Mouse (Mus musculus) right cerebral cortex, postnatal 36 days (tissue): ENCODE results near the gene Fdps.
A peak's percentile ranks its signal among the peaks of the same experiment; 100 is the strongest.
"Not testable (repeated sequence)": the region's sequence is repeated elsewhere in the genome, so short reads cannot be mapped to it uniquely, and the experiment has no call there.

Source experiments
- DNase-seq, 2 experiments: peaks; one replicate each; pipeline ENCODE4 v3.0.0; 2022; ENCODE audit warnings: low spot score in 2 of 2, mixed read lengths in 1 of 2

Fdps gene

DNA sequence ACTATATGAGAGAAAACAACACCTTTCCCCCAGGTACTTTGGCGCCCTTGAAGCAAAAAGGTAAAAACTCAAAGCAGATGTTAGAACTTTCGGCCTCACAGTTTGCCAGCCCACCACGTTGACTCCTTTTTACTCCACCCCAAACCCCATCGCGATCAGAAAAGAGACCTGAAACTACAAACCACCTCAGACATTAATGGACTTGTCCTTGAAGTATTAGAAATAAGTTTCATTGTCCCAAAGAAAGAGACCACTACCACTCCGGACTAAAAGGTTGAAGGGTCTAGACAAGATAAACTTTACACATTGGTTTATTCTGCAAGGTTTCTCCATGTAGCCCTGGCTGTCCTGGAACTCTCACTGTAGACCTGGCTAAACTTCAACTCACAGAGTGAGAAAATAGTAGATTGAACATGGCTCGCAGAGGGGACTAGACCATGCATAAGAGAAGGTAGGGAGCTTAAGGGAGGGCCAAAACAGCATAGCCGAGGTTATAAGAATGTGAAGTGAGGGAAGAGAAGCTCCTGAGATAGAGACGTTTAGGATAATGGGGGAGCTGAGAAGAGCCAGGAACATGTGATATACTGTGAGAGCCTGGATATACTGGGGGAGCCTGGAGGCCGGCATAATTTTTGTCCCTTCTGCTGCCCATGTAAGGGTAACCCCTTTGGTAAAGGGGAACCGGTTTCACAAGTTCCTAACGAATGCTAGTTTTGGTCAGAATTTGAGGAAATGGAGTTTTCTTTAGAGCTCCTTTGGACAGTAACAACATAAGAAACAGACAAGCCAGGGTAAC, 934 bp upstream of the Fdps start:
- no peak for DNase-seq

DNA sequence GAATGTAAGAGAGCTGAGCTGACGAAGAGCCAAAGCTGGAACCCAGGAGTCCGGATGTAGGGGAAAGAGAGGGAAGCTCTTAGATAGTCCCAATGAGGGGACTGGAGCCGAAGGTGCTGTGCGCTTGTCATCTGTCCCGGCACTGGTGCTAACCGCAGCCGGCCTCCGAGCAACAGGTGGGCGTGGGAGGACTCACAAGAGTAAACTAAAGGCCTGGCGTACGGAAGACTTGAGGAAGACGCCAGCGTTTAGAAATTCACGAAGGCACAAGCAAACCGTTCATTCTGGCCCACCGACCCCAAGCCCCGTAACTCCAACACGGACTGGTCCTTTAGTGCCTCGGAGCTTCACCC, 324 bp downstream of the Fdps start:
- DNase-seq, result no peak

DNA sequence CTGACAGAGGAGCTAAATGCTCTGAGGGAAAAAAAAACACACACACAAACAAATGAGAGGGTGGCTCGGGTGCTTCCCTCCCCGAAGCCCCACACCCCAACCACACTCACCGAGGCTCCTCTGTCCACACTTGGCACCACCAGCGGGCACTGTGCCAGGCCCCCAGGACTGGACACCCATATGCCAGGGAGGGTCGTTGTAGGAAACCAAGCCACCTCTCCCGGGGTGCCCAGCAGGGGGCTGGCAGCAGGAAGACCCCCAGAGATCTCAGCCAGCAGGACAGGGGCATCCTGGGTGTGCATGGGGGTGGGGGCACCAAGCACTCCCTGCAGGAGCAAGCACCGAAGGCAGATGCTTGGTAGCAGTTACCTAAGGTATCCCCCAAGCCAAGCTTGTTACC, 948 bp downstream of the Fdps start, which contains the start of gene Gm43738:
Gene Gm43738 (minus strand): TSS at position 289 of the 400 bp plus-strand sequence.
- DNase-seq, result no peak

DNA sequence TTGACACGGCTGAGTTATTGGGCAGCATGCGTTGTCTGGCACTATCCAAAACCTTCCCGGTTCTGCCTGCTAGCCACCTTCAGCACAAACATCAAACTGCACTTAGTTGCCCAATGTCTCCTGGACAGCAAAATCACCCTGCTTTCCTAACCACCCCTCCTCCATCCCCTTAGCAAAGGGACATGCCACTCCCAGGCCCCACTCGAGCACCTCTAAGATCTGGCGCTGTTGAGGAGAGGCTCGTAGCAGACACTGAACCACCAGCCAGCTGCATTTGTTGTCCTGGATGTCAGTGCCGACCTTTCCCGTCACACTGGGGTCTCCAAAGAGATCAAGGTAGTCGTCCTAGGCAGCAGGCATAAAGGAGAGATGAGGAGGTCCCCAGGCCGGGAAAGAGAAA, 7.7 kb downstream of the Fdps start:
- no peak for DNase-seq

DNA sequence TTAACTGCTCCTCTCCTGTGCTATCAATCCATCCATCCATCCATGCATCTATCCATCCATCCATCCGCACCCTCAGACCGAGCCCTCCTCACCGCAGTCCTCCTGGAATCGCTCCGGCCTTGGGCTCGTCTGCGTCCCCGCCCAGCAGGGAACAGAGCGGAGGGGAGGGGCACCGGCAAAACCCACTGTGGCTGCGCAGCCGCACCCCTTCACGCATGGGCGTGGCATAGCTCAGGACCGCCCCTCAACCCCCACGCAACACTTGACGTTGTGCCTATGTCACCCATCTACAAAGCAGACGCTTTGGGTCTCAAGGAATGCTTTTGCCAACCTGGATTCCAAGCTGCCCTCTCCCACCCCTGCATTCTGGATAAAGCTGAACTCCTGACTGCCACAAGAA, 8.6 kb downstream of the Fdps start, which contains the start of gene Rusc1:
Gene Rusc1 (minus strand): TSS at position 137 of the 400 bp plus-strand sequence.
- peak; percentile 91 to 95 for DNase-seq

DNA sequence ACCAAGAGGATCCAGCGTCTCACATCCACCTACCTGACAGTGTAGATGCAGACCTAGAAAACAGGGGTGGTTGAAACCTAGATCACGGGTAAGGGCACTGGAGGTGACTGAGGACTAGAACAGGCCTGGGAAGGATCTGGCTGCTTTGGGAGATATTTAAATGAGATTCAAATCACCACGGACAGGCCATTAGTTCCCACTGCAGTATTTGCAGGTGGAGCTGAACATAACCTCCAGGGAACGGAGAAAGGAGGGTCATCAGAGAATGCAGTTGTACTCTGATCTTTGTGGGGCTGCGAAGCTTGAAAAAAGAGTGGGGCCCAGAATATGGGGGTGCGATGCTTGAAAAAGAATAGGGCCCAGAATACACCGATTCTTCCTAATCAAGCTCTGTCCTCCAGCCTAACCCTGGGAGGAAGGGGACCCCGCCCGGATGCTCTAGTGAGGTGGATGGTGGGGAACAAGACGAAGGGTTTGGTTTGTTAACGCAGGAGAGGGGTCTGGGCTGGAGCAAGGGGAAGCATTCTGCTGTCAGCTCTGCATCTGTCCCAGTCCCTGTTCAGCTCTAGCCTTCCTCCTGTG, 9.2 kb downstream of the Fdps start:
- DNase-seq, result no peak

DNA sequence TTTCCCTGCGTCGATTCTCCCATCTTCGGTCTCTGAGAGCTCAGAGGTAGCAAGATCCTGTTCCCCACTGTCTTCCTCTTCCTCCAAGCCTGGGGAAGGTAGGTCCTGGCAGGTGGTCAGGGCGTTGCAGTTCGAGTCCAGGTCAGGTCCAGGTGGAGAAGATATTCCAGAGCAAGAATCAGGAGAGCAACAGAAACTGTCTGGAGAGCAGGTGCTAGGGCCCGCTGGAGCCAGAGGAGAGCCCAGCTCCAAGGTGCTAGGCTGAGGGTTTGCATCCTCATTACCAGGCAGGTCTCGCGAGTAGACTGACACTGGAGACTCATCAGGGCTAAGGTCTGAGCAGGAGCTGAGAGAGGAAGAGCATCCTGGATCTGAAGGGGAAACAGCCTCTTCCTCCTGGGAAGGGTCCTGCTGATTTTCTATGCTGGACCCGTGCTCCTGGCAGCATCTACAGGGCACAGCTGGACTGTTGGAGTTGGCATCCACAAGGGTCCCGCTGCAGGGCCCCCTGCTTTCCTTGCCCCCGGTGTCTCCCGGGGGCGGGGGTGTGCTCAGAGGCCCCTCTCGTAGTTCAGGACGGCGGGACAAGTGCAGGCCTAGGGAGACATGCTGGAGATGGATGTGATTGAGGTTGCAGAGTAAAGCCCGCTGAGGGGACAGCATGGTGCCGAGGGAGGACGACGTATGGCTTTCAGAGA, 9.8 kb downstream of the Fdps start:
- no peak for DNase-seq

DNA sequence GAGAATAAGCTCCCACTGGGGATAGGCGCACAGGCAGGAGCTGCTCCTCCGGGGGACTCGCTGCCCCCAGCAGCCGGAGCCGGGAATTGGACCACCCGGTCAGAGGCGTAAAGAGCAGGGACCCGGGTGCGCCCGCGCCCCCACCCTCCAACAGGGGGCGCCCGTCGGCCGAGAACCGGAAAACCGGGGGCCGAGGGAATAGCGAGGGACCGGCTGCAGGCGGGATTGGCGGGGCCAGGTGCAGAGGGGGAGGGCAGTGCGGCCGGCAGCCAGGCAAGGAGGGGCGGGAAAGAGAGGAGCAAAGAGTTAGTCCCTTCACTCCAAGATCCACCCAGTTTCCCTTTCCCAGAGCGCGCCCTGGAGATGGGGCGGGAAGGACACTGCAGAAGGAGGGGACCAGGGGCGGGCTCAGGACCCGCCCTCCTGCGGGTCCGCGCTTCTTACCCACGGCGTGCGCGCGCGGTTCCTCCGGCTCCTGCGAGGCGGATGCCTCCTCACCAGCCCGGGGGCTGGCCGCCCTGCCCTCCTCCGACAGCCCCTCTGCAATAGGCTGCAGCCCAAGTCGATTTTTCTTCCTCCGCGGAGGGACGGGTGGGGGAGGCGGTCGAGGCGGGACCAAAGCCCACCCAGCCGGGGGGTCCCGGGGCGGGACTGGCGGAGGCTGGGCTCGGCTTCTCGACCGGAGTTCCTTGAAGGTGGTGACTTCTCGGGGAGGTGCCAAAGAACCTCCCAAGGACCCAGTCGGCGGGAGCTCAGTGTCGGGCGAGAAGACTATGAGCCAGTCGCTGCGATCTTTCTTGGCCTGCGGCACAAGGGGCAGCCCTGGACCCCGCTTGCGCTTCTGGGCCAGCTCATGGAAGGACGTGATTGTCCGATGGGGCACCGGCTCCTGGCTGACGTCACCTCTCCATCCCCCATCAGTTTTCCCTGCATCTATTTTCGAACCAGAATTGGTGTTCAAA, 10.8 kb downstream of the Fdps start:
- peak; percentile 69 to 71 for DNase-seq

DNA sequence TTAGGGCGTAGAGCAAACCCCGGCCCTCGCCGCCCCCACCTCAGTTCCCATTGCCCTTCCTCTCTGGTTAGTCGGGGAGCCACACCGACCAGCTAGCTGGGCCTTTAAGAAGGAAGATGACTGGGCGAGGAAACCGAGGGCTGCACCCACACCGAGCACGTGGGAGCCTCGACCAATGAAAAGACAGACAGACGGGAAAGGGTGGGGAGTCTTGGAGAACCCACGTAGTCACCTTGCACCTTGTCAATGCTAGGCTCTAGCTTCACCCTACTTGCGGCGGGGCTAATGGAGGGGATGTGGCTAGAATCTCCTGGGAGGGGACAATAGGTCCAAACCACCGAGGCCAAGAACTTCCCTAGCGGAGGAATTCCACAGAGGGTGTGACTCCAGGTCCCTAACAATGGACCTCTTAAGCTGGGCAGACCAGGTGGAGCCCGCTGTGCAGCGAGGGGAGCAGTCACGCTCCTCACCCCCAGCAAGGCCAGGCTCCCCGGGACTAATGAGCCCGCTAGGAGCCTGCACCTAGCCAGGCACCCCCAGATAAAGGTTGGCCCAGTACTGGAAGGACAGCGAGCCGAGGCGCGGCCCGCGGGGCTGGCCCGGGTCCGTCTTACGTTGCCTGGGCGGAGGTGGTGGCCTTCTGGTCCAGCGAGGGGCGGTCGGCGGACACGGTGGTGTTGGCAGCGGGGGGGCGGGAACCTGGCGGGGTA, 11.7 kb downstream of the Fdps start:
- peak; percentile 85 to 91 for DNase-seq

DNA sequence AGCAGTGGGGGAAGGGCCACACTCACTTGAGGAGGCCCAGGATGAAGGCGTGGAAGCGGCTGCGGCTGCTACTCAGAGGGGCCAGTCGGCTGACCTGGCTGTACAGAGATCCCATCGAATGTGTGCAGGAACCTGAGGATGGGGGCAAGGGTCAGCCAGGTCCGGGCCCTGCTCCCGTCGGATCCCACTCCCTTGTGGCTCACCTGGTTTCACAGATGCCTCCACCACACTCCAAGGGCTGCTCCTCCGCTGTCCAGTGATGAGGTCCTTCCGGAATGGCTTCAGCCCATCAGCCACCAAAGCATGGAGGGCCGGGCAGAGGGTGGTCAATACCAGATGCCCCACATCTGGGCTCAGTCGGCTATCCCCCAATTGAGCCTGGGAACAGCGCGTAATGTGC, 12.8 kb downstream of the Fdps start:
- DNase-seq, result no peak

DNA sequence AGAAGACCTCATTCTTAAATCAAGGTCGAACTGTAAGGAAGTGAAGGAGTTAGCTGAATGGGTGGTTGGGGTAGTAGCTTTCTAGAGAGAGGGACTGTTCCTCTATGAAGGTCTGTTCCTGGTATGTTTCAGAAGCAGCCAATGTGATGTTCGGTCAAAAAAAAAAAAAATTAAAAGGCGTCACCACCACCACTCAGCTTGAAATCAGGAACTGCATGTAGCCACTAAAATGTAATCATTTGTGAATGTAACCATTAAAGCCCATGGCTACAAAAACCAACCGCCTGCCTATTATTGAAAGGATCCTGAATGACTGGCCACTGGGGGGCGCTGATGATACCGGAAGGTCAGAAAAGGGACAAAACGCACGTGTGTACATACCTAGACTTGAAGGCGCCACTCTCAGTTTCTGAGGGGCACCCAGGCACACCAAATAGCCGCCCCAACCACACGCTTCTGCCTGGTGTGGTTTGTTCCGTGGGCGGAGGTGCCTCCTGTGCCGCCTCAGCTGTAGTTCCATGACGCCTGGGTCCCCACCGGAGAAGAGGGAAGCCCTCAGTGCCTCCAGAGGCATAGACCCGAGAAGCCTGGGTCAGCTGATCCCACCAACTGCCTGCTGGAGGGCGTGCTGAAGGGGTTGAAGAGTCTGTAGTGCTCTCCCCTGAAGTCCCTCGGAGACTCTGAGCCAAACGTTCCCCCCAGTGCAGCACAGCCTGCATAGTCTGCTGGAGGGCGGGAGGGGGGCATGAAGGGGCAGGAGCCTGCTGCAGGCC, 14.2 kb downstream of the Fdps start:
- peak; percentile 56 to 59 for DNase-seq

DNA sequence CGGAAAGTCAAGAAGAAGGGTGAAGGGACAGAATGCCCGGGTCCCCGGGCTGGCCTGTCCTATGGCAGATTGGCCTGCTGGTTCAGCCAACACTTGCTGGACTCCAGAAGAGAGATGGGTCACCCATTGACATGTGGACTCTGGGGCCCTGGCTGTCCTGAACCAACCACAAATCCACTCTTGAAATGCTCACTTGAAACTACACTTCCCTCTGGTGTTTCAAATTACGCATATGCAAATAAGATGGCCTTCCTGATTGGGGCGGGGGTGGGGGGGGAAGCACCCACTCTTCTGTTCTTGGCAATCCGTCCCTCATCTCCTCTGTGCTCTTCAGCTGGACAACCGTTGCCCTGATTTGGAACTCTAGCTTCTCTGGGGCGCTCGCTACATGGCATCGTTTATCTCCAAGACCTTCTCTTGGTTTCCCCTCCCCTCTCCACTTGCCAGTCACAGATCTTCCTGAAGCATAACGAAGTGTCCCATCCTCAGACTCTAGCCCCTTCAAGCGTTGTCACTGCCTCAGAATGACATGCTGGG, 17.0 kb downstream of the Fdps start:
- no peak for DNase-seq

DNA sequence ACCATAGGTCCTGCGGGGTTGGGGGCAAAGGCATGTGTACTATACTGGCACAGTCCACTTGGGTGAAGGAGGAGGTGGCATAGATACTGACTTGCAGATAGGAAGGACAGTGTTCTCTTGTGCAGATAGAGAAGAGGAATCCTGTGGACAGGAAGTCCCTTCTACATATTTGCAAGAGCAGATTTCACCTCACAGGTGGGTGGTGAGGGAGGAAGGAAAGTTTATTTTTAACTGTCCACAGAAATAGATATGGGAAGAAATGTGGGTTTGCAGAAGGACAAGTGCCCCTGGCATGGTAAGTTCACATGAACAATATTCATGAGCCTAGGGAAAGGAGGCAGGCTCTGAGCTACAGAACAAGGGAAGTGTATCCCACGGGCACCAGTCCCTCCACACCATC, 17.6 kb downstream of the Fdps start:
- DNase-seq, result peak in 1 of 2 experiments; percentile 41

DNA sequence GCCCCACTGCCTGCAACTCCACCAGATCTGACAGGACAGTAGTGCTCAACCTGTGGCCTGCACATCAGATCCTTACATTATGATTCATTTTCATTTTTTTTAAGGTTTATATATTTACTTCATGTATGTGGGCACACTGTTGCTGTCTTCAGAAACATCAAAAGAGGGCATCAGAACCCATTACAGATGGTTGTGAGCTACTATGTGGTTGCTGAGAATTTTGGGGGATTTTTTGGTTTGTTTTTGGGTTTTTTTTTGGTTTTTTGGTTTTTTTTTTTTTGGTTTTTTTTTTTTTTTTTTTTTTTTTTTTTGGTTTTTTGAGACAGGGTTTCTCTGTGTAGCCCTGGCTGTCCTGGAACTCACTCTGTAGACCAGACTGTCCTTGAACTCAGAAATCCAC, 19.5 kb downstream of the Fdps start:
- DNase-seq, result not testable (repeated sequence)

DNA sequence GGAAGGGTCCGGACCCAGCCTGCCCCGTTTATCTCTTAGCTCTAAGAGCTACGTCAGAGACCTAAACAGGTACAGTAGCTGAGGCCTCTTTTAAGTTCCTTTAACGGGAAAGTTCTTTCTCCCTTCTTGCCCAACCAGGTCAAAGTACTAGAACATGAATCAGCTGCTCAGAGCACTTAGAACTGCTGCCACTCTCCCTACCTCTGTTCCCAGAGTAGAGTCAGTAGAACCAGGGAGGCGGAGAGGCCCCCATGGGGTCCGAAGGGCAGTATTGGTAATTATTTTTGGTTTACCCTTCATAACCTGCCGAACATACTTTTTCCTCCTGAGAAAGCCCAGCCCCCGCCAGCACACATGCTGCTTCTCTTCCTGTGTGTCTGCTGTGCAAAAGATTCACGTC, 24.4 kb downstream of the Fdps start:
- DNase-seq, result no peak

DNA sequence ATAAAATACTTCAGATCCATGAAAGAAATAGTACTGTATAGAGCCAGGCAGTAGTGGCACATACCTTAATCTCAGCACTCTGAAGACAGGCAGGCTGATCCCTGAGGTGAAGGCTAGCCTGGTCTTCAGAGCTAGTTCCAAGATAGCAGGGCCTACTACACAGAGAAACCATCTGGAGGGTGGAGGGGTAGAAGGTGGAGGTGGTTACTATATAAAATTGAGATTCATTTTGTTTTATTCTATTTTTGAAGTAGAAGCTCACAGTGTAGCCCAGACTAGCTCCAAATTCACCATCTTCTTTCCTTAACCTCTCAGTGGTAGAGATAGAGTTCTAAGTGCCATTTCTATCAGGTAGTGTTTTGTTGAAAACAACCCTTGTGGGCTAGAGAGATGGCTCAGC, 34.5 kb downstream of the Fdps start:
- peak in 1 of 2 experiments; percentile 27 for DNase-seq

DNA sequence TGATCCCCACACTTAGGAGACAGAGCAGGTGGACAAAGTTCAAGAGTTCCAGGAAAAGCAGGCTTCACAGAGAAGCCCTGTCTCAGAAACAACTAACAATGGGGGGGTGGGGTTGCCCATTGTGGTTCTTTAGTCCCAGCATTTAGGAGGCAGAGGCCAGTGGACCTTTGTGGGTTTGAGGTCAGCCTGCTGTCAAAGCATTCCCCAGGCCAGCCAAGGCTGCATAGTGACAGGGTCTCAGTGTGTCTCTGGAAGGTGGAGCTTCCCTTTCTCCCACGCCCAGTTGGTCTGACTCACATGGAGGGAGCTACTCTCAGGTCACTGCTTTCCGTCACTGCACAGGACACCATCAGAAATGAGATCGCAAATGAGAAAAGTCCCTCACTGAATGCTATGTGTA, 40.1 kb downstream of the Fdps start:
- DNase-seq, result no peak

DNA sequence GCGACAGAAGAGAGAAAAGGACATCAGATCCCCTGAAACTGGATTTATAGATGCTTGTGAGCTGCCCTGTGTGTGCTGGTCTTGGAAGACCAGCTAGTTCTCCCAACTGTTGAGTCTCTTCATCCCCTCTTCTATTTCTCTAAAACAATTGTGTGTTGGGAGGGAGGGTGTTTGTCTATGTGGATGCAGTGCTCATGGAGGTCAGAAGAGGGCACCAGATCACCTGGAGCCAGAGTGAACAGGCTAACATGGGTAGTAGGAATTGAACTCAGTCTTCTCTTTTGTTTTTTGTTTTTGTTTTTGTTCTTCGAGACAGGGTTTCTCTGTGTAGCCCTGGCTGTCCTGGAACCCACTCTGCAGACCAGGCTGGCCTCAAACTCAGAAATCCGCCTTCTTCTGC, 43.0 kb downstream of the Fdps start:
- DNase-seq, result peak in 1 of 2 experiments; percentile 27

DNA sequence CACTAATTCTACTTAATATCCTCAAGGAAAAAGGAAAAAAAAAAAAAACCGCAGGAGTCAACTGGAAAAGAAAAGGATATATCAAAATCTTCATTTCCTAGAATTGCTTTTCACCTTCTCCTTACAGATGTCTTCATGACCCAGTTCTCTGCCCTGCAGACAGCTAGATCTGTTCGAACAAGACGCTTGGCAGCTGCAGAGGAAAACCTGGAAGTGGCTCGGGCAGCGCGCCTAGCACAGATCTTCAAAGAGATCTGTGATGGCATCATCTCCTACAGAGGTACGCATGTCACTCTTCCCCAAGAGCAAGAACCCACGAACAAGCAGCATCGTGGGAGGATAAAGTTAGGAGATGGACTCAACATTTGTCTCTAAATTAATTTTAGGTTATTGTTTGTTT, 43.4 kb downstream of the Fdps start:
- DNase-seq, result peak in 1 of 2 experiments; percentile 19
